Mouse (Mus musculus): ENCODE measurements at regions not wholly inside any gene's neighbourhood (a gene's known extent, or its start where the extent isn't known, plus 50 kb on each side); places are given as distances from the start of the nearest gene placed in this dataset.

GRCm38 (mm10) chr7:116674199-116675019 is 170.2 kb downstream of the Nucb2 start:
- Histone ChIP-seq H3K36me3 (ENCODE audit: control insufficient read depth, insufficient read depth) (no peaks in the 10 kb centered on the region), H3K27ac (ENCODE audit: low read length) (no peak overlapping the region), H3K27me3 (ENCODE audit: control insufficient read depth, insufficient read depth, low read depth, low read length) (no peaks in the 10 kb centered on the region), H3K4me1 (ENCODE audit: control insufficient read depth, low read depth, low read length) (no peaks in the 10 kb centered on the region), H3K4me3 (ENCODE audit: low read depth, low read length) (no peak overlapping the region), H3K9me3 (replicated peaks; ENCODE audit: control insufficient read depth, low read length) (no peaks in the 10 kb centered on the region), H3K9ac (ENCODE audit: low read depth, low read length) (no peak overlapping the region), H3K4me2 (ENCODE audit: low read depth, low read length) (no peak overlapping the region)
- no peak for ATAC-seq (ENCODE audit: low read depth)
- 65% methylated on average over 16 of the region's 16 CpGs for WGBS (ENCODE audit: insufficient replicate concordance)

GRCm38 (mm10) chr7:116676696-116677095 is 172.5 kb downstream of the Nucb2 start:
- no peak overlapping the region for H3K27ac ChIP-seq (ENCODE audit: low read length)
- WGBS (ENCODE audit: insufficient replicate concordance): 50% methylated on average over 1 of the region's 1 CpGs
- H3K4me2 ChIP-seq (ENCODE audit: low read depth, low read length): no peak overlapping the region
- H3K4me3 ChIP-seq (ENCODE audit: low read depth, low read length): no peak overlapping the region
- H3K9me3 ChIP-seq (replicated peaks; ENCODE audit: control insufficient read depth, low read length): no peaks in the 10 kb centered on the region
- no peaks in the 10 kb centered on the region for H3K4me1 ChIP-seq (ENCODE audit: control insufficient read depth, low read depth, low read length)
- no peaks in the 10 kb centered on the region for H3K27me3 ChIP-seq (ENCODE audit: control insufficient read depth, insufficient read depth, low read depth, low read length)
- ATAC-seq (ENCODE audit: low read depth): no peak
- H3K9ac ChIP-seq (ENCODE audit: low read depth, low read length): no peak overlapping the region
- H3K36me3 ChIP-seq (ENCODE audit: control insufficient read depth, insufficient read depth): no peaks in the 10 kb centered on the region

- no peaks in the 10 kb centered on the region for H3K36me3 ChIP-seq (ENCODE audit: control insufficient read depth, insufficient read depth)
- H3K4me2 ChIP-seq (ENCODE audit: low read depth, low read length): no peak overlapping the region
- H3K4me1 ChIP-seq (ENCODE audit: control insufficient read depth, low read depth, low read length): no peaks in the 10 kb centered on the region
- H3K27ac ChIP-seq (ENCODE audit: low read length): no peak overlapping the region
- no peak overlapping the region for H3K9ac ChIP-seq (ENCODE audit: low read depth, low read length)
- ATAC-seq (ENCODE audit: low read depth): no peak
- H3K27me3 ChIP-seq (ENCODE audit: control insufficient read depth, insufficient read depth, low read depth, low read length): no peaks in the 10 kb centered on the region
- H3K9me3 ChIP-seq (replicated peaks; ENCODE audit: control insufficient read depth, low read length): no peaks in the 10 kb centered on the region
- WGBS (ENCODE audit: insufficient replicate concordance): 44% methylated on average over 4 of the region's 4 CpGs
- H3K4me3 ChIP-seq (ENCODE audit: low read depth, low read length): no peak overlapping the region
Measured at GRCm38 (mm10) chr7:116679195-116679594, 175.0 kb downstream of the Nucb2 start.

GRCm38 (mm10) chr7:116680523-116680922 is 176.4 kb downstream of the Nucb2 start:
- no peaks in the 10 kb centered on the region for H3K4me1 ChIP-seq (ENCODE audit: control insufficient read depth, low read depth, low read length)
- 63% methylated on average over 3 of the region's 3 CpGs for WGBS (ENCODE audit: insufficient replicate concordance)
- no peaks in the 10 kb centered on the region for H3K27me3 ChIP-seq (ENCODE audit: control insufficient read depth, insufficient read depth, low read depth, low read length)
- no peaks in the 10 kb centered on the region for H3K36me3 ChIP-seq (ENCODE audit: control insufficient read depth, insufficient read depth)
- no peak for ATAC-seq (ENCODE audit: low read depth)
- H3K4me2 ChIP-seq (ENCODE audit: low read depth, low read length): no peak overlapping the region
- H3K4me3 ChIP-seq (ENCODE audit: low read depth, low read length): no peak overlapping the region
- H3K9me3 ChIP-seq (replicated peaks; ENCODE audit: control insufficient read depth, low read length): no peaks in the 10 kb centered on the region
- no peak overlapping the region for H3K27ac ChIP-seq (ENCODE audit: low read length)
- no peak overlapping the region for H3K9ac ChIP-seq (ENCODE audit: low read depth, low read length)

GRCm38 (mm10) chr7:116681268-116681667 is 177.1 kb downstream of the Nucb2 start:
- Histone ChIP-seq H3K27me3 (ENCODE audit: control insufficient read depth, insufficient read depth, low read depth, low read length) (no peaks in the 10 kb centered on the region), H3K4me2 (ENCODE audit: low read depth, low read length) (no peak overlapping the region), H3K36me3 (ENCODE audit: control insufficient read depth, insufficient read depth) (no peaks in the 10 kb centered on the region), H3K4me1 (ENCODE audit: control insufficient read depth, low read depth, low read length) (no peaks in the 10 kb centered on the region), H3K9ac (ENCODE audit: low read depth, low read length) (no peak overlapping the region), H3K9me3 (replicated peaks; ENCODE audit: control insufficient read depth, low read length) (no peaks in the 10 kb centered on the region), H3K27ac (ENCODE audit: low read length) (no peak overlapping the region), H3K4me3 (ENCODE audit: low read depth, low read length) (no peak overlapping the region)
- no peak for ATAC-seq (ENCODE audit: low read depth)
- 45% methylated on average over 8 of the region's 8 CpGs for WGBS (ENCODE audit: insufficient replicate concordance)

- Histone ChIP-seq H3K9ac (ENCODE audit: low read depth, low read length) (no peak overlapping the region), H3K27me3 (ENCODE audit: control insufficient read depth, insufficient read depth, low read depth, low read length) (no peaks in the 10 kb centered on the region), H3K27ac (ENCODE audit: low read length) (no peak overlapping the region), H3K36me3 (ENCODE audit: control insufficient read depth, insufficient read depth) (no peaks in the 10 kb centered on the region), H3K9me3 (replicated peaks; ENCODE audit: control insufficient read depth, low read length) (no peaks in the 10 kb centered on the region), H3K4me2 (ENCODE audit: low read depth, low read length) (no peak overlapping the region), H3K4me1 (ENCODE audit: control insufficient read depth, low read depth, low read length) (no peaks in the 10 kb centered on the region), H3K4me3 (ENCODE audit: low read depth, low read length) (no peak overlapping the region)
- WGBS (ENCODE audit: insufficient replicate concordance): 41% methylated on average over 2 of the region's 2 CpGs
- no peak for ATAC-seq (ENCODE audit: low read depth)
Measured at GRCm38 (mm10) chr7:116700409-116700808, 196.2 kb downstream of the Nucb2 start.

- no peak for ATAC-seq (ENCODE audit: low read depth)
- Histone ChIP-seq H3K36me3 (ENCODE audit: control insufficient read depth, insufficient read depth) (no peaks in the 10 kb centered on the region), H3K27ac (ENCODE audit: low read length) (no peak overlapping the region), H3K9ac (ENCODE audit: low read depth, low read length) (no peak overlapping the region), H3K4me1 (ENCODE audit: control insufficient read depth, low read depth, low read length) (no peaks in the 10 kb centered on the region), H3K4me2 (ENCODE audit: low read depth, low read length) (no peak overlapping the region), H3K4me3 (ENCODE audit: low read depth, low read length) (no peak overlapping the region), H3K27me3 (ENCODE audit: control insufficient read depth, insufficient read depth, low read depth, low read length) (no peaks in the 10 kb centered on the region), H3K9me3 (replicated peaks; ENCODE audit: control insufficient read depth, low read length) (no peaks in the 10 kb centered on the region)
- 35% methylated on average over 14 of the region's 14 CpGs for WGBS (ENCODE audit: insufficient replicate concordance)
Measured at GRCm38 (mm10) chr7:116701466-116702342, 197.5 kb downstream of the Nucb2 start.

GRCm38 (mm10) chr7:116702596-116702995 is 198.4 kb downstream of the Nucb2 start:
- Histone ChIP-seq H3K4me1 (ENCODE audit: control insufficient read depth, low read depth, low read length) (no peaks in the 10 kb centered on the region), H3K9me3 (replicated peaks; ENCODE audit: control insufficient read depth, low read length) (no peaks in the 10 kb centered on the region), H3K27me3 (ENCODE audit: control insufficient read depth, insufficient read depth, low read depth, low read length) (no peaks in the 10 kb centered on the region), H3K4me3 (ENCODE audit: low read depth, low read length) (no peak overlapping the region), H3K9ac (ENCODE audit: low read depth, low read length) (no peak overlapping the region), H3K4me2 (ENCODE audit: low read depth, low read length) (no peak overlapping the region), H3K27ac (ENCODE audit: low read length) (no peak overlapping the region), H3K36me3 (ENCODE audit: control insufficient read depth, insufficient read depth) (no peaks in the 10 kb centered on the region)
- 64% methylated on average over 2 of the region's 2 CpGs for WGBS (ENCODE audit: insufficient replicate concordance)
- no peak for ATAC-seq (ENCODE audit: low read depth)

GRCm38 (mm10) chr7:116711541-116711940 is 207.4 kb downstream of the Nucb2 start:
- no peak overlapping the region for H3K4me2 ChIP-seq (ENCODE audit: low read depth, low read length)
- no peak for ATAC-seq (ENCODE audit: low read depth)
- H3K36me3 ChIP-seq (ENCODE audit: control insufficient read depth, insufficient read depth): no peaks in the 10 kb centered on the region
- no peak overlapping the region for H3K9ac ChIP-seq (ENCODE audit: low read depth, low read length)
- WGBS (ENCODE audit: insufficient replicate concordance): 69% methylated on average over 2 of the region's 2 CpGs
- H3K4me3 ChIP-seq (ENCODE audit: low read depth, low read length): no peak overlapping the region
- H3K27me3 ChIP-seq (ENCODE audit: control insufficient read depth, insufficient read depth, low read depth, low read length): no peaks in the 10 kb centered on the region
- no peaks in the 10 kb centered on the region for H3K4me1 ChIP-seq (ENCODE audit: control insufficient read depth, low read depth, low read length)
- H3K9me3 ChIP-seq (replicated peaks; ENCODE audit: control insufficient read depth, low read length): no peaks in the 10 kb centered on the region
- no peak overlapping the region for H3K27ac ChIP-seq (ENCODE audit: low read length)

Measured in liver, embryonic 16.5 days (tissue).